Mouse (Mus musculus): ENCODE measurements at regions not wholly inside any gene's neighbourhood (a gene's known extent, or its start where the extent isn't known, plus 50 kb on each side); places are given as distances from the start of the nearest gene placed in this dataset.

GRCm38 (mm10) chr12:32653096-32653495 lies 166.2 kb upstream of the Nampt start:
- TF ChIP-seq CTCF (IDR thresholded peaks at IDR 0.05; ENCODE audit: low read depth, low read length), result no peak
- no peak for TF ChIP-seq GATA1 (IDR thresholded peaks at IDR 0.05; ENCODE audit: borderline replicate concordance, low read length)
- no peak for TF ChIP-seq TAL1 (conservative IDR thresholded peaks at IDR 0.05; ENCODE audit: low read depth, low read length)
